Mouse (Mus musculus) C2C12 (cell line): Measurements from ENCODE around the gene Dcst2.

Experiments
- CTCF ChIP-seq: IDR thresholded peaks from one replicate; pipeline ENCODE4 v1.5.1; 2011; ENCODE audit not compliant: control insufficient read depth, insufficient read depth, insufficient read length
- FOSL1 ChIP-seq: IDR thresholded peaks from one replicate; pipeline ENCODE4 v1.8.0; 2011; ENCODE audit warnings: mild to moderate bottlenecking, low read length; ENCODE audit not compliant: poor library complexity, insufficient read depth, severe bottlenecking
- MAX ChIP-seq: IDR thresholded peaks from one replicate; pipeline ENCODE4 v1.6.1; 2011; ENCODE audit warnings: mild to moderate bottlenecking, control low read depth
- MYOG ChIP-seq: IDR thresholded peaks from one replicate; pipeline ENCODE4 v1.6.1; 2011; ENCODE audit not compliant: control insufficient read depth, insufficient read length; ENCODE audit errors: extremely low read depth
- USF1 ChIP-seq: IDR thresholded peaks from one replicate; pipeline ENCODE4 v1.6.1; 2011; ENCODE audit warnings: low read depth, mild to moderate bottlenecking, control low read depth, moderate library complexity

- no peak for TF ChIP-seq CTCF
- TF ChIP-seq MAX = no peak
- no peak for TF ChIP-seq FOSL1
- no peak for TF ChIP-seq MYOG
- no peak for TF ChIP-seq USF1
Observed at GRCm38 (mm10) chr3:89402693-89403092, 40.9 kb downstream of the Dcst2 start, which contains the start of gene Lenep.
